Mouse (Mus musculus): Measurements from ENCODE around the gene Gzmn. TPM values are rescaled to one million over a fixed set of nuclear protein-coding genes. Genes with fewer than 3 reads are reported as not detected.
A peak's percentile ranks its signal among the peaks of the same experiment; 100 is the strongest.
"Not testable (repeated sequence)": the region's sequence is repeated elsewhere in the genome, so short reads cannot be mapped to it uniquely, and the experiment has no call there.

Gene Gzmn
- total RNA-seq (2014; rRNA removed) (not detected in 2 replicates), polyA plus RNA-seq (2015; fragmentation: Nextera tagmentation; extraction: Ambion mirVana) (not detected in 2 replicates)

DNA sequence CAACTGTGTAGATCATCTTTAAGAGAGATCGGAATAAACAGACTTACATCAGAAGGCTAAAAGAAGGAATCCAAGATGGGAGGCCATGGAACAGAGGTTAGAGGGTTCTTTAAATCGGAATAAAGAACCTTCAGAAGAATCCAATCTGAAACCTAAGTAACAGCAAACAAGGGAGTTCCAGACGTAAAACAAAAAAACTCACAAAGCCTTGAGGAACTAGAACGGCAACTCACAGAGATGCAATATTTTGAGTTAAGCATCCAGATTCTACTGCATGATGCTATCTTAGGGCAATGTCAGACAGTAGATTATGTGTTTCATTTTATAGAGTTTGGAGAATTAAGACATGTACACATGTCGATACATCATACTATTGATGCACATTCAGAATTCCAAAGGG lies at the start of gene Gzmn:
TSS of gene Gzmn (minus strand) at position 101 of the 400 bp plus-strand sequence.
- Histone ChIP-seq H3K9me3 (ENCODE audit: low read length) (no peaks in the 10 kb centered on the region), H3K4me3 (ENCODE audit: low read depth, low read length) (no peak within 1 kb of the TSS), H3K27me3 (ENCODE audit: insufficient read depth, low read length) (no peaks in the 10 kb centered on the region), H3K9ac (no peak within 1 kb of the TSS), H3K4me1 (ENCODE audit: insufficient read depth) (no peaks in the 10 kb centered on the region), H3K27ac (ENCODE audit: low read depth, low read length) (no peak within 1 kb of the TSS), H3K36me3 (ENCODE audit: insufficient read depth) (no peaks in the 10 kb centered on the region), H3K4me2 (ENCODE audit: low read depth) (no peak within 1 kb of the TSS)
- 91% methylated on average over 5 of the region's 5 CpGs for WGBS
- ATAC-seq: no peak
- DNase-seq: no peak
- TF ChIP-seq CTCF (IDR thresholded peaks at IDR 0.05; ENCODE audit: low read depth): no peak

DNA sequence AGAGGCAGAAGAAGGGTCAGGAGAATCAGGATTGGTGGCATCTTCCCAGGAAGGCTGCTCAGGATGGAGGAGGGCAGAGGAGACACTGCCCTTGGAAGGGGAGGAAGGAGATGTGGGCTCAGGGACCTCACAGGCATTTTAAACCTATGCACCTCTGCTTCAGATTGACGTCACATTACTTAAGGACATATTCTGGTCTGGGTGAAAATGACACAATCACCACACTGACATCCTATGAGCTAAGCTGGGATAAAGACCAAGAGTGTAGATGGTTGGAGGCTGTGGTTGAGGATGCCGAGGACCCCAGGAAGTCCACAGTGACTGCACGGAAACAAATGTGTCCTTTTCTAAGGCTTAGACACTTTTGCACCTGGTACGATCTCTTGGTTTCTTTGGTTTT lies 36.9 kb upstream of the Gzmn start, which contains the start of gene Gzmf:
TSS of gene Gzmf (minus strand) at position 101 of the 400 bp plus-strand sequence.
- TF ChIP-seq CTCF (IDR thresholded peaks at IDR 0.05; ENCODE audit: low read depth): no peak
- H3K9me3 ChIP-seq (ENCODE audit: low read length): no peaks in the 10 kb centered on the region
- H3K4me1 ChIP-seq (ENCODE audit: insufficient read depth): no peaks in the 10 kb centered on the region
- no peaks in the 10 kb centered on the region for H3K27me3 ChIP-seq (ENCODE audit: insufficient read depth, low read length)
- ATAC-seq (no peak), DNase-seq (no peak)
- H3K27ac ChIP-seq (ENCODE audit: low read depth, low read length): no peak within 1 kb of the TSS
- no peaks in the 10 kb centered on the region for H3K36me3 ChIP-seq (ENCODE audit: insufficient read depth)
- H3K9ac ChIP-seq: no peak within 1 kb of the TSS
- no peak within 1 kb of the TSS for H3K4me3 ChIP-seq (ENCODE audit: low read depth, low read length)
- no peak within 1 kb of the TSS for H3K4me2 ChIP-seq (ENCODE audit: low read depth)
- 86% methylated on average over 4 of the region's 4 CpGs for WGBS

DNA sequence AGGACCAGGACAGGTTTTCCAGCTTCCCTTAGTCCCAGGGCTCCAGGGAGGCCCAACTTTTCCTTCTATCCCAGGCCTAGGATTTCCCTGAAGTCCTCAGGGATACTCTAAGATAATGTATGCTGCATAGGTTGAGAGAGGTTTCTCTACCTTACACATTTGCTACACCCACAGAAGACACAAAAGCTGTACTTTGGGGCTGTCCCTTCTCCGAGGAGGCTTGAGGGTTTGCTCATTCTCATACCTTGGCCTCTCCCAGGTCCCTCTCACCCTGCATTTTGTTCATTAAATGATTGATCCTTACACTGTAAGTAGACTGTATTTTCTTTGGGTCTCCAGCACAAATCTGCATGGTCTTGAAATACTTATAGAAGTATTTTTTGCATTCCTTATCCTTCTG lies 31.2 kb upstream of the Gzmn start:
- no peak overlapping the region for H3K9ac ChIP-seq
- H3K27me3 ChIP-seq (ENCODE audit: insufficient read depth, low read length): no peaks in the 10 kb centered on the region
- no peaks in the 10 kb centered on the region for H3K4me1 ChIP-seq (ENCODE audit: insufficient read depth)
- H3K27ac ChIP-seq (ENCODE audit: low read depth, low read length): no peak overlapping the region
- H3K4me2 ChIP-seq (ENCODE audit: low read depth): no peak overlapping the region
- H3K36me3 ChIP-seq (ENCODE audit: insufficient read depth): no peaks in the 10 kb centered on the region
- H3K4me3 ChIP-seq (ENCODE audit: low read depth, low read length): no peak overlapping the region
- no peak for TF ChIP-seq CTCF (IDR thresholded peaks at IDR 0.05; ENCODE audit: low read depth)
- no peaks in the 10 kb centered on the region for H3K9me3 ChIP-seq (ENCODE audit: low read length)
- ATAC-seq (no peak), DNase-seq (no peak)
- WGBS: 97% methylated on average over 1 of the region's 1 CpGs

DNA sequence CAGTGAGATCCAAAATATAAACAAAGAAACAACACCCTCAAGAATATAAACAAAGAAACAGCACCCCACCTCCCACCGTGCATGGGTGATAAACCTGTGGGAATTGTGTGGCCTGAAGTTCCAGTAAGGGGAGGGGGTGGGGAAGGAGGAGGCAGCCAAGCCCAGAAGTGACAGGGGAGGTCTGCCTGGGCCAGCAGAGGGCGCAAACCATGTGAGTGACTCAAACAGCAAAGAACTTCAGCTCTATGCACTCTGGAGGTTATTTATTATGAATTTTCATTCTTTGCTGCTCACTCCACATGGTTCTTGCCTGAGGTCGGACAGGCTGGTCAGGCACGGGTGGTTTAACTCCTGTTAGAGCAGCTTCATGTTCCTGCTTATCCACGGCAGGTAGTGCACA lies 30.6 kb upstream of the Gzmn start:
- TF ChIP-seq CTCF (IDR thresholded peaks at IDR 0.05; ENCODE audit: low read depth): peak; percentile 44
- H3K4me1 ChIP-seq (ENCODE audit: insufficient read depth); DNase-seq; H3K9me3 ChIP-seq (ENCODE audit: low read length); H3K27ac ChIP-seq (ENCODE audit: low read depth, low read length); ATAC-seq; H3K4me2 ChIP-seq (ENCODE audit: low read depth); H3K4me3 ChIP-seq (ENCODE audit: low read depth, low read length); H3K9ac ChIP-seq; H3K36me3 ChIP-seq (ENCODE audit: insufficient read depth); H3K27me3 ChIP-seq (ENCODE audit: insufficient read depth, low read length): not testable (repeated sequence)
- WGBS: 41% methylated on average over 5 of the region's 5 CpGs

DNA sequence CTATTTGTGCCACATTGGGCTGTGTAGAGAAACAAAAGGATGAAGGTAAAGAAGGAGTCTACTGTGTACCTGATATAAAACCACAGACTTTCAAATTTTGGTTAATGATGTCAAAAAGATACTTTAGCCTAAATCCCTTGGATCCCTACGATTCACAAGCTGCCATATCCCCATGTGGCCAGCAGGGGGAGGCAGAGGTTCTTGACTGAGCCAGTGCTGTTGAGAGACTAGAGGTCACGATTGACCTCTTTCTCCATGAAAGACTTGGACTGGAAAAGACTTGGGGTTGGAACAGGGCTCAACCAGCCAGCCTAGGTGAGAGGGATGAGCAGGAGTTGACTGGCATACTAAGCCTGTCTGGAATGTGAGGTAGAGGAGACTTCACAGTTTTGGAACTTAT lies 29.6 kb upstream of the Gzmn start:
- ATAC-seq: no peak
- Histone ChIP-seq H3K4me3 (ENCODE audit: low read depth, low read length) (no peak overlapping the region), H3K4me1 (ENCODE audit: insufficient read depth) (no peaks in the 10 kb centered on the region), H3K27me3 (ENCODE audit: insufficient read depth, low read length) (no peaks in the 10 kb centered on the region), H3K27ac (ENCODE audit: low read depth, low read length) (no peak overlapping the region), H3K36me3 (ENCODE audit: insufficient read depth) (no peaks in the 10 kb centered on the region), H3K4me2 (ENCODE audit: low read depth) (no peak overlapping the region), H3K9me3 (ENCODE audit: low read length) (no peaks in the 10 kb centered on the region), H3K9ac (no peak overlapping the region)
- peak; percentile 82 for TF ChIP-seq CTCF (IDR thresholded peaks at IDR 0.05; ENCODE audit: low read depth)
- 10% methylated on average over 2 of the region's 2 CpGs for WGBS
- peak; percentile 56 for DNase-seq

DNA sequence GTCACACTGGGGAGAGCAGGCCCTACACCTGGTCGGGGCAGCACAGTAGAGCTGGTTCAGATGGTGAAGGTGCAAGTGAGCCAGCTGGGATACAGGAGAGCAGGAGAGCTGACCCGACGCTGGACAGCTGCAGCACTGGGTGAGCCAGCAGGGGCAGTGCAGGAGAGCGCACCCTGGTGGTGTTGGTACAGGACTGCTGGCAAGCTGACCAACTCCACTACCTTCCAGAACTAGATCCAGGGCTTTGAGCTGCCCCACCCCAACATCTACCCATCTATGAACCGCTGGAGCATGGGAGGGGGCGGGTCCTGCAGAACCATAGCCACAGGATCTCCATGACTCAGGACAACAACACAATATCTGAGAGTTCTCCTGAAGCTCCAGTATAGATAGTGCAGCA lies 12.5 kb upstream of the Gzmn start:
- ATAC-seq (no peak), DNase-seq (no peak)
- no peak for TF ChIP-seq CTCF (IDR thresholded peaks at IDR 0.05; ENCODE audit: low read depth)
- WGBS: 59% methylated on average over 6 of the region's 6 CpGs
- no peaks in the 10 kb centered on the region for H3K4me1 ChIP-seq (ENCODE audit: insufficient read depth)
- H3K27ac ChIP-seq (ENCODE audit: low read depth, low read length): no peak overlapping the region
- H3K36me3 ChIP-seq (ENCODE audit: insufficient read depth): no peaks in the 10 kb centered on the region
- H3K9ac ChIP-seq: no peak overlapping the region
- no peak overlapping the region for H3K4me3 ChIP-seq (ENCODE audit: low read depth, low read length)
- H3K27me3 ChIP-seq (ENCODE audit: insufficient read depth, low read length): no peaks in the 10 kb centered on the region
- no peak overlapping the region for H3K4me2 ChIP-seq (ENCODE audit: low read depth)
- H3K9me3 ChIP-seq (ENCODE audit: low read length): no peaks in the 10 kb centered on the region

DNA sequence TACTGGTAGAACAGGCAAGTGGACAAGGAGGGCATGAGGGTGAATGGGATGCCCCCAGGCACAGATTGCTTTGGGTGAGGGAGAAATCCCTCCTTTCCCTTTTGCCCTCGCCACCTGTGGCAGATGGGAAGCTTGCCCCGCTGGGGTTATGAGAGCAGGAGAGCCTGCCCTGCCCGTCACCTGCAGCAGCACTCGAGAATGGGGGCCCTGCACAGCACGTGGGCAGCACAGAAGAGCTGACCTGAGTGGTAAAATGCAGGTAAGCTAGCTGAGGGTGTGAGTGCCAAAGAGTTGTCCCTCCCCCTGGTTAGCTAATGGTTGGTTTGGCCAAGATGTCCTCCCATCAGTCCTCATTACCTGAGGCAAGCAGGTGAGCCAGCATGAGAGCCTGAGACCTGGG lies 12.1 kb upstream of the Gzmn start:
- WGBS: 84% methylated on average over 5 of the region's 5 CpGs
- ATAC-seq (no peak), DNase-seq (no peak)
- no peak for TF ChIP-seq CTCF (IDR thresholded peaks at IDR 0.05; ENCODE audit: low read depth)
- no peaks in the 10 kb centered on the region for H3K27me3 ChIP-seq (ENCODE audit: insufficient read depth, low read length)
- no peak overlapping the region for H3K27ac ChIP-seq (ENCODE audit: low read depth, low read length)
- H3K9ac ChIP-seq: no peak overlapping the region
- H3K36me3 ChIP-seq (ENCODE audit: insufficient read depth): no peaks in the 10 kb centered on the region
- no peak overlapping the region for H3K4me3 ChIP-seq (ENCODE audit: low read depth, low read length)
- no peak overlapping the region for H3K4me2 ChIP-seq (ENCODE audit: low read depth)
- H3K9me3 ChIP-seq (ENCODE audit: low read length): no peaks in the 10 kb centered on the region
- no peaks in the 10 kb centered on the region for H3K4me1 ChIP-seq (ENCODE audit: insufficient read depth)

DNA sequence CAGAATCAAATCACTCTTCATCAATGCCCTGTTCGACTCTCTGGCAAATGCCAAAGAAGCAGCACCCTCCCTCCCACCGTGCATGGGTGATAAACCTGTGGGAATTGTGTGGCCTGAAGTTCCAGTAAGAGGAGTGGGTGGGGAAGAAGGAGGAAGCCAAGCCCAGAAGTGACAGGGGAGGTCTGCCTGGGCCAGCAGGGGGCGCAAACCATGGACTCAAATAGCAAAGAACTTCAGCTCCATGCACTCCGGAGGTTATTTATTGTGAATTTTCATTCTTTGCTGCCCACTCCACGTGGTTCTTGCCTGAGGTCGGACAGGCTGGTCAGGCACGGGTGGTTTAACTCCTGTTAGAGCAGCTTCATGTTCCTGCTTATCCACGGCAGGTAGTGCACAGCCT lies 3.3 kb upstream of the Gzmn start:
- not testable (repeated sequence) for H3K9ac ChIP-seq; H3K36me3 ChIP-seq (ENCODE audit: insufficient read depth); ATAC-seq; H3K4me1 ChIP-seq (ENCODE audit: insufficient read depth); H3K4me3 ChIP-seq (ENCODE audit: low read depth, low read length); H3K9me3 ChIP-seq (ENCODE audit: low read length); H3K27ac ChIP-seq (ENCODE audit: low read depth, low read length); H3K27me3 ChIP-seq (ENCODE audit: insufficient read depth, low read length); H3K4me2 ChIP-seq (ENCODE audit: low read depth)
- peak; percentile 10 for DNase-seq
- 28% methylated on average over 8 of the region's 8 CpGs for WGBS
- TF ChIP-seq CTCF (IDR thresholded peaks at IDR 0.05; ENCODE audit: low read depth): peak; percentile 57
